Mouse (Mus musculus) brown adipose tissue, adult 24 weeks (tissue): ENCODE data around the gene Adcy1. TPM values are rescaled to one million over a fixed set of nuclear protein-coding genes. Genes with fewer than 3 reads are reported as not detected.
"Not testable (repeated sequence)": the region's sequence is repeated elsewhere in the genome, so short reads cannot be mapped to it uniquely, and the experiment has no call there.

Experiments used
- H3K27ac ChIP-seq: fragments of 200-500 bp; replicated peaks from 2 replicates; pipeline ENCODE4 v1.5.1; 2012; ENCODE audit warnings: low read depth, mild to moderate bottlenecking, low read length
- H3K4me1 ChIP-seq: fragments of 200-500 bp; 2 replicates; pipeline ENCODE4 v1.6.1; 2012; ENCODE audit warnings: low read length, mixed read lengths; ENCODE audit not compliant: control insufficient read depth, insufficient read depth, insufficient read length
- H3K4me3 ChIP-seq: fragments of 200-500 bp; 2 replicates; pipeline ENCODE4 v1.5.1; 2012; ENCODE audit warnings: low read depth, mild to moderate bottlenecking, low read length, moderate library complexity; ENCODE audit not compliant: insufficient read depth
- polyA plus RNA-seq: library from polyadenylated mRNA; stranded (reverse); fragments of >200 nt; gene quantifications from 2 replicates; pipeline ENCODE4 v1.2.4, GENCODE M21; 2012; ENCODE audit not compliant: missing spikeins, insufficient read depth, insufficient read length

Adcy1 gene
- polyA plus RNA-seq, 1 experiment = not detected

- Histone ChIP-seq H3K4me1 (no peaks in the 10 kb centered on the region), H3K27ac (no peak overlapping the region), H3K4me3 (no peak overlapping the region)
Observed at GRCm38 (mm10) chr11:7198481-7199256, 135.4 kb downstream of the Adcy1 start.

- no peak overlapping the region for H3K27ac ChIP-seq
- no peak overlapping the region for H3K4me3 ChIP-seq
- H3K4me1 ChIP-seq = no peaks in the 10 kb centered on the region
Observed at GRCm38 (mm10) chr11:7199736-7200392, 136.6 kb downstream of the Adcy1 start.

GRCm38 (mm10) chr11:7200393-7200783 lies 137.1 kb downstream of the Adcy1 start:
- H3K27ac ChIP-seq = no peak overlapping the region
- no peaks in the 10 kb centered on the region for H3K4me1 ChIP-seq
- H3K4me3 ChIP-seq = no peak overlapping the region

- H3K27ac ChIP-seq = no peak overlapping the region
- no peak overlapping the region for H3K4me3 ChIP-seq
- no peaks in the 10 kb centered on the region for H3K4me1 ChIP-seq
Observed at GRCm38 (mm10) chr11:7202206-7202605, 138.9 kb downstream of the Adcy1 start.

GRCm38 (mm10) chr11:7203846-7204245 lies 140.6 kb downstream of the Adcy1 start:
- H3K4me3 ChIP-seq = no peak overlapping the region

GRCm38 (mm10) chr11:7210343-7210742 lies 147.1 kb downstream of the Adcy1 start:
- H3K4me1 ChIP-seq = no peaks in the 10 kb centered on the region
- no peak overlapping the region for H3K27ac ChIP-seq
- no peak overlapping the region for H3K4me3 ChIP-seq

More at GRCm38 (mm10) chr11:7203846-7204245, 140.6 kb downstream of the Adcy1 start:
- no peaks in the 10 kb centered on the region for H3K4me1 ChIP-seq
- H3K27ac ChIP-seq = no peak overlapping the region

GRCm38 (mm10) chr11:7211211-7211610 lies 147.9 kb downstream of the Adcy1 start:
- H3K4me3 ChIP-seq = no peak overlapping the region
- no peak overlapping the region for H3K27ac ChIP-seq
- no peaks in the 10 kb centered on the region for H3K4me1 ChIP-seq

GRCm38 (mm10) chr11:7212126-7212798 lies 149.0 kb downstream of the Adcy1 start:
- Histone ChIP-seq H3K27ac (no peak overlapping the region), H3K4me1 (no peaks in the 10 kb centered on the region), H3K4me3 (peak overlapping the region; percentile 66)

GRCm38 (mm10) chr11:7213161-7213500 lies 149.8 kb downstream of the Adcy1 start:
- H3K4me3 ChIP-seq = peak overlapping the region; percentile 66
- H3K27ac ChIP-seq = no peak overlapping the region
- no peaks in the 10 kb centered on the region for H3K4me1 ChIP-seq

- Histone ChIP-seq H3K27ac (no peak within 1 kb of the TSS), H3K4me1 (no peaks in the 10 kb centered on the region), H3K4me3 (peak within 1 kb of the TSS; percentile 66)
Observed at GRCm38 (mm10) chr11:7213501-7214341, 150.4 kb downstream of the Adcy1 start, which contains the start of gene Igfbp3. Gene Igfbp3, minus strand, starts transcription at chr11:7213923.

GRCm38 (mm10) chr11:7214342-7214660 lies 151.0 kb downstream of the Adcy1 start:
- peak overlapping the region; percentile 66 for H3K4me3 ChIP-seq
- no peaks in the 10 kb centered on the region for H3K4me1 ChIP-seq
- no peak overlapping the region for H3K27ac ChIP-seq

GRCm38 (mm10) chr11:7214761-7215160 lies 151.5 kb downstream of the Adcy1 start:
- Histone ChIP-seq H3K4me3 (no peak overlapping the region), H3K27ac (no peak overlapping the region), H3K4me1 (no peaks in the 10 kb centered on the region)

GRCm38 (mm10) chr11:7215703-7216102 lies 152.4 kb downstream of the Adcy1 start:
- no peaks in the 10 kb centered on the region for H3K4me1 ChIP-seq
- no peak overlapping the region for H3K4me3 ChIP-seq
- H3K27ac ChIP-seq = no peak overlapping the region

GRCm38 (mm10) chr11:7221826-7222225 lies 158.5 kb downstream of the Adcy1 start:
- H3K4me1 ChIP-seq, H3K27ac ChIP-seq, H3K4me3 ChIP-seq: not testable (repeated sequence)

- no peak overlapping the region for H3K27ac ChIP-seq
- H3K4me3 ChIP-seq = no peak overlapping the region
- H3K4me1 ChIP-seq = no peaks in the 10 kb centered on the region
Observed at GRCm38 (mm10) chr11:7226200-7226599, 162.9 kb downstream of the Adcy1 start.
